Mouse (Mus musculus) megakaryocyte, adult 5-6 weeks (primary cell): ENCODE data around the gene Rubcnl. TPM values are rescaled to one million over a fixed set of nuclear protein-coding genes. Genes with fewer than 3 reads are reported as not detected.

Experiments
- ATAC-seq: 2 replicates; pipeline ENCODE4 v1.8.0; 2016; ENCODE audit warnings: mild to moderate bottlenecking, inconsistent platforms; ENCODE audit not compliant: poor library complexity, severe bottlenecking
- total RNA-seq, 2 experiments: library from RNA; stranded (forward) in 1 of 2; stranded (reverse) in 1 of 2; fragments of 153-499, 151-499 nt in 1 of 2; fragments of 221-1000, 200-1000 nt in 1 of 2; gene quantifications; 2 replicates each; pipeline versions ENCODE4 v1.2.3 to v1.2.4; 2015 to 2017

Gene Rubcnl
- total RNA-seq, 2 experiments from 2014 or later = 13.8 to 17.5 TPM

DNA sequence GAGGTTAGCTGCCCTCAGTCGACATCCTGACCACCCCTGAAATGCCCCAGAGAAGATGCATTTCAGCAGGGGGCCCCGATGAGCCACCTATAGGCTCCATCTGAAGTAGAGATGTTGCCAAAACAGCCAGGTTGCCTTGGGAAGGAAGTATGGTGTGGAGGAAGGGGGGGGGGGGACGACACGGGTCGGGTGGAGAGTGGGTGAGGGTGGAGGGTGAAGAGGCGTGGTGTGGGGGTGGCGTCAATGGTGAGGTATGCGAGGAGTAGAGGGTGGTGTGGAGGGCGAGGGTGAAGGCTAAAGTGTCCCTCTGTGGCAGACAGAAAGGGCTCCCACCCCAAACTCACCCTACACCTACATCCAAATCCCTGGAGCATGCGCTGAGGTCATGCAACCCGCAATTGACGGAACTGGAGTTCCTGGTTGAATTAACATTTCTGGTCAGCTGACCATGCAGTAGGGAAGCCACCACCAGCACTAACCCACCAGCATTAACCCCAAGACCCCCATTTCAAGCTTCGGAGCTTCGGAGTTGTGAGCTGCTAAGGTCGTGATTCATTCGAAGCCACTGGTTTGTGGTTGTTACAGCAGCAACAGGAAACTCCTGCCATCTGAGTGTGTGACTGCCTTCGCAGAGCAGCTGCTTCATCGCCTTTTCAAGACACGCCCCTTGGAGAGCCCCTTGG is 52.7 kb downstream of the Rubcnl start:
- ATAC-seq = peak; percentile 41

DNA sequence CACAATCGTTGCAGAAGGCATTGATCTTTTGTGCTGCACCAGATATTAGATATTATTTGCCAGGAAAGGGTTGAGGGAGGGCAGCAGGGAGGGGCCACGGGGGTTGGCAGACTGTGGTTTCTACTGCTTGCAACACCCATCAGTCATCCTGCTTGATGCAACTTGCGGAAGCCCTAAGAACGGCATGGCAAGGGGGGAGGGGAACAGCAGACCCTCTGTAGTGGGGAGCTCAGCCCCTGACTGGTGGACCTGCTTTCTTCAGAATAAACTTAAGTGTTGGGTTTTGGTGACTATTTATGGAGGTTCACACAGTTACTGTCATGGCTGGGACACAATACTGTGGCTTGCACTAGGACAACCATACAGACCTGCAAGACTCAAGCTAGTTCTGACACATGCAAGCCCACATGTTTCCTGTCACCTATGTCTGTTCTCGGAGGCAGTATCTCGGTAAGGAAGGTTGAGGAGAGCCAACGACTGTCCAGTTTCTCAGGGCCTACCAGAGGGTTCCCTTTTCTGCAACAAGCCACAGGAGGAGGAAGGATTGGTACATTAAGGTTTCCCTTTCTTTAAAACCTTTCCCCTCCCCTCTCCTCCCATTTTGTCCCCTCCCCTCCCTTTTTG is 53.6 kb downstream of the Rubcnl start:
- peak; percentile 74 for ATAC-seq

DNA sequence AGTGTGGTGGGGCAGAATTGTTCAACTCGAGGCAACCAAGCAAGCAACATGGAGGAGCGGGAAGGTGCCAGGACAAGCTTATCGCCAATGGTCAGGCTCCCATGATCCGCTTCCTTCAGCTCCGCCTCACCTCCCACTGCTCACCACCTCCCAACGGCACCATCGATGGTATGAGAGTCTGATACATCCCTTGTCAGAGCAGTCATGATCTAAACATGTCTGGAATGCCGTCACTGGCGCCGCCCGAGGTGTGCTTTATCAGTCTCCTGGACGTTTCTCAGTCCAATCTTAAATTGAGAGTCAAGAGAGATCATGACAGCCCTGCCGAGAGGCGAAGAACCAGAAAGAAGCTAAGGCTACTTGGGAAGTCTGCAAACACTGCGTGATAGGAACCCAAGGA is 55.3 kb downstream of the Rubcnl start:
- no peak for ATAC-seq

DNA sequence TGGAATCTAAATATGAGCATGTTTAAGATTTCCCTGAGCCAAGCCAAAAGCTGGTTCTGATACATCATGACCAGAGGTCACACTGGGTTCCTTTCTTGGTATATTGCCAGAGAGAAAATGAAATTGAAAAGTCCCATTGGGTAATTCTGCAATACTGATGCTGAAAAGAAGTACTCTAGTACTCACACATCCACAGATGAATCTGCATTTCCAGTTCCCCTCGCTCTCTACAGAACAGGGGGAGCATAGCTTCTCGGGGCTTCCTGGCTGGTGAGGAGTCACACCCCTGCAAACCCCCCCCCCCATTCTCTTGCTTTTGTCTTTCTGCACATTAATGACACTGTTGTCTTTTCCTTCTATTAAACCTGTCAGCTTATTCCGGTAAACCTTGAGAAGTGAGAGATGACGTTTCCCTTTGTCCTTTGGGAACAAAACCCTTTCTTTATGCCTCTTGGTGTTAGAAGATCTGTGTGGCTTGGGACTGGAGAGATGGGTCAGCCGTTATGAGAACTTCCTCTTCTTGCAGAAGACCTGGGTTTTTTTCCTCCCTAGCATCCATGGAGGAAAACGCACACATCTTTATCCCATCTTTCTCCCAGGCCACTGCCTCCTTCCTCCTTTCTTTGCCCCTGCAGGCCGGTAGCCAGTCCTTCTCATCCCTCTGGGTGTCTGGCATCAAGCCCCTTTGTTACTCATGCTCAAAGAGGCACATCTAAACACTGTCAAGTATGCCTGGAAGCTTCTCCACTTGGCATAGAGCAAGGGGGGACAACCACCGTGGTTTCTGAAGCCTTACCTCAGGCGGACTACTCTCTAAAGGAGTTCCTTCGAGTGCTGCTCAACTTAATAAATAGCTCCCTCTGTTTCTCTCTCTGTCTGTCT is 59.7 kb downstream of the Rubcnl start:
- ATAC-seq = peak; percentile 66

DNA sequence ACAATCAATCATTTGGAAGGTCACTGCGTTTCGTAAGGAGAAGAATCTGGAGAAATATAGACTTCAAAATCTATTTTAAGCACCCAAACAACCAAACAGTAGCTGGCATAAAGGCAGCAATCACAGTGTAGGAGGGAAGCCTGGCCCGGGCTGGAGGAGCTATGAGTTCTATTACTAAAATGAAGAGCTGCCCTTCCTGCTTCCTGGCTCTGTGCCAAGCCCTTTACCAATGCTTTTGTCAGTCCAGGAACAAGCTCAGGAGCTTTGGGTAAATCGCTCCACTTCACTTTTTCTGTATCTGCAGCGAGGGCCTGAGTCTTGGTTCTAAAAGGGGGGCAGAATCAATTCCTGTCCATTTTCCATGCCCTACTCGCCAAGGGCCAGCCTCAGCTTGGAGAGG is 62.1 kb downstream of the Rubcnl start:
- ATAC-seq = no peak

Other genes starting within 250 kb of the Rubcnl start
- gene Lrch1, start 68.2 kb upstream of the Rubcnl start, total RNA-seq (2015) = 16.8 and 19.5 TPM in 2 replicates
- gene Lrch1, start 68.2 kb upstream of the Rubcnl start, total RNA-seq (2017) = 17.2 and 18.2 TPM in 2 replicates
- 0.09 and 0.11 TPM in 2 replicates for gene Lrrc63, start 114.9 kb downstream of the Rubcnl start, total RNA-seq (2015)
- 0.12 and 0.37 TPM in 2 replicates for gene Lrrc63, start 114.9 kb downstream of the Rubcnl start, total RNA-seq (2017)
- 1,031 and 1,064 TPM in 2 replicates for gene Lcp1, start 115.1 kb downstream of the Rubcnl start, total RNA-seq (2015)
- 669 and 719 TPM in 2 replicates for gene Lcp1, start 115.1 kb downstream of the Rubcnl start, total RNA-seq (2017)
- not detected in 2 replicates for gene Cpb2, start 226.3 kb downstream of the Rubcnl start, total RNA-seq (2015)
- not detected in 2 replicates for gene Cpb2, start 226.3 kb downstream of the Rubcnl start, total RNA-seq (2017)